Mouse (Mus musculus): ENCODE measurements at regions not wholly inside any gene's neighbourhood (a gene's known extent, or its start where the extent isn't known, plus 50 kb on each side); places are given as distances from the start of the nearest gene placed in this dataset.

- intact Hi-C loops (cut with DNase I): no loop called here
Measured at GRCm38 (mm10) chr11:22641450-22641849, 129.6 kb downstream of the Tmem17 start.

DNA sequence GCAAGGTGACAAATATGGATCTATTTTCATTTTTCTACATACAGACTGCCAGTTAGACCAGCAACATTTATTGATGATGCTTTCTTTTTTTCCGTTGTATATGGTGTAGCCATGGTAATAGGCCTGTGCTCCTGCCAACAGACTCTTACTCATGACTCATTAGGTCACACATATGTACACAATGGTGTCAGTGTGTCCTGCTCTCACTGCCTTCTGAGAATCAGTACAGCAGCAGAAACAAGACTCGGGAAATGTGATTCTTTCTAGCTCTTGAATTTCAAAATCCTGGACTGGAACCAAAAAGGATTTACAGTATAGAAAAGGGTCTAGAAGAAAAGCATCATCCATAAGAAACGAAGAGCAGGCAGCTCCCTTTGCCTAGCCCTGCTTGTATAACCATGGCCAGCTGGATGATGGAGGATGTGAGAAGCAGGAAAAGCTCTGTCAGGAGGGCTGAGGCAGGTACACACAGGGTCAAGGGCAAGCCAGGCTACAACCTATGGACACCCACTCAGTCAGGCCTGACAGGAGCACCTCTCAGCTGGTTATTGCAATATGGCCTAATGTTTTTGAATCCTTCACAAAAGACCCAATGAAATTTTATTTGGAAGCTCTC lies 132.2 kb downstream of the Tmem17 start:
- intact Hi-C loops (cut with DNase I): no loop called here

DNA sequence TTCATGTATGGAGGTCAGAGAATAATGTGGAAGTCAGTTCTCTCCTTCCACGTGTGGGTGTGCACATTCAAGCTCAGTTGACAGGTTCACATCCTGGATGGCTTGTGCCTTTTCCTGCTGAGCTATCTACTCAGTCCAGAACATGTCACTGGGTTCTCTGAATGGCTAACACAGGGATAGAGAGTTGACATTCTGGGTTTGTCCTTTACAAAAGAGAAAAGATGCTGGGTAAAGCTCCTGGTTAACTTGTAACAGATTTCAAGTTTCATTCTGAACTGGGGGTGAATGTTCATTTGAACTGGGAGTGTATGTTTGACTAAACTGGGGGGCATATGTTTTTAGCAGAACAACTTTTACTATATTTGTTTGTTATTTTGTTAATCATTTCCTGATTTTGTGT lies 133.0 kb downstream of the Tmem17 start:
- intact Hi-C loops (cut with DNase I): no loop called here

DNA sequence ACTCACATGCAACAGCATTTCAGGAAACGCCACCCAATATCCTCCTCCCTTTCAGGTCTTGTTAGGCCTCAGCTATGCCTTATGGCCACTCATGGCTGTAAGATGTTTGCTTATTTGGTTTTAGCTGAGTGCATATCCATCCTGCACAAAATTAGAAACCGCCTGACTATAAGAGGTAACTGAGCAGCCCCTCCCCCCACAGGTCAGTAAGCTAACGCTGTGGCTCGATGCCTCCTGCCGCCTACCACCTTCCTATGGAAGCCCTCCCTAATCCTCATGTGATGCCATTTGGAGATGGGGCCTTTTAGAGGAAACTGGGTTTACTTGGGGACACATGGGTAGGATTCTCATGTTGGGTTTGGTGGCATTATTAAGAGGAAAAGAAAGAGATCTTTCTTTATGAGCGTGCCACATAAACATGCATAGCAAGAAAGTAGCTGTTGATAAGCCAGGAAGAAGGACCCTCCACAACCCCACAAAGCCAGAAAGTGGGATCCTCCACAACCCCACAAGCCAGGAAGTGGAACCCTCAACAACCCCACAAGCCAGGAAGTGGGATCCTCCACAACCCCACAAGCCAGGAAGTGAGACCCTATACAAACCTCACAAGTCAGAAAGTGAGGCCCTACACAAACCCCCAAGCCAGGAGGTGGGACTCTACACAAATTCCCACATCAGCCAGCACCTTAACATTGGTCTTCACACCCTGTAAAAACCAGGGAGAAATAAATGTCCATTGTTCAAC lies 134.5 kb downstream of the Tmem17 start:
- intact Hi-C loops (cut with DNase I): no loop called here

DNA sequence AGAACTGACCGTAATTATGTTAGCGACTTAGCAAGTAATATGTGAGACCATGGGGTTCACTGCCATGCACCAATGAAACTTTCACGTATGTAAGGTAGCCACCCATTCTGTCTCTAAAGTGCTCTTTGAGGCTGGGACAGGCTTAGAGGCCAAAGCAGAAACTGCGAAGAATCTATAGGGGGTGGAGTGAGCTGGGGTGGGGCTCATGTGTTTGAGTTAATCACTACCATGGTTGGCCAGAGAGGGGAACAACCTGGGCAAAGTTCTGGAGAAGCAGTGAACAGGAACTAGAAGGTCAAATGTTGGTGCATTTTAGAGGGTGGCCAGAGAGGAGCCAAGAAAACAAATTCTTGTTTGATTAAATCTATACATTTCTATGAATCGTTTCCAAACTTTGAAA lies 136.4 kb downstream of the Tmem17 start:
- intact Hi-C loops (cut with DNase I): no loop called here

DNA sequence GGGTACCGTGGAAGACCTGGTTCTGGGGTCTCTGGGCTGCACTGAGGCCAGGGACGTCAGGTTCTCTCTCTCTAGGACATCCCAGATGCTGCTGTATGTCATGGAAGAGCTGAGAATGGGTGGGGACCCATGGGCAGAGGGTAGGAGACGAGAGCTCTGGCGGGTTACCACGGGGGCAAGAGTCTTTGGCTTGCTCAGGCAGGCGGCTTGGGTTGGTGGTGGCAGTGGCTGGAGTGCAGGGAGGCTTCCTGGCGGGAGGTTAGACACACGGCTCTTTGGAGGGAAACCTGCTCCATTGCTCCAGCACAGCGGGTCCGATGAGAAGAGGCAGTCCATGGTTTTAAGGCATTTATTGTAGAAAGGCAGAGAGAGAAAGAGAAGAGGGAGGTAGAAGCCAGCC lies 138.9 kb downstream of the Tmem17 start:
- intact Hi-C loops (cut with DNase I): no loop called here

GRCm38 (mm10) chr11:22651313-22651712 lies 139.4 kb downstream of the Tmem17 start:
- intact Hi-C loops (cut with DNase I): no loop called here

GRCm38 (mm10) chr11:22651911-22652310 lies 140.0 kb downstream of the Tmem17 start:
- intact Hi-C loops (cut with DNase I): no loop called here

DNA sequence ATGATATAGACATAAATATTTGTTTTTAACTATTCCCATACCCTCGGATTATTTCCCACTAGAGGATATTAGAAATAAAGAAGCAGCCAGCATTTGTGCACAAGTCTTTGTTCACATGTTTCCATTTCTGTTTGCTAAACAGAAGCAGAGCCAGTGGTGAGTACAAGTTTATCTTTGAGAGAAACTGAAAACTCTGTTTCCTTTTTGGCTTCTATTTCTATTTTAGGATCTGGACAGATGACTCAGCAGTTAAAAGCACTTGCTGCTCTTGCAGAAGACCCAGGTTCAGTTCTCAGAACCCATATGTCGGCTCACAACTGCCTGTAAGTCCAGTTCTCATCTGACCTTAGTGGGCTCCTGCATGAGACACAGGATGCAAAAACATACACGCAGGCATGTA lies 141.0 kb downstream of the Tmem17 start:
- intact Hi-C loops (cut with DNase I): no loop called here

GRCm38 (mm10) chr11:22653366-22653765 lies 141.5 kb downstream of the Tmem17 start:
- intact Hi-C loops (cut with DNase I): no loop called here

GRCm38 (mm10) chr11:22657635-22658034 lies 145.7 kb downstream of the Tmem17 start:
- intact Hi-C loops (cut with DNase I): no loop called here

DNA sequence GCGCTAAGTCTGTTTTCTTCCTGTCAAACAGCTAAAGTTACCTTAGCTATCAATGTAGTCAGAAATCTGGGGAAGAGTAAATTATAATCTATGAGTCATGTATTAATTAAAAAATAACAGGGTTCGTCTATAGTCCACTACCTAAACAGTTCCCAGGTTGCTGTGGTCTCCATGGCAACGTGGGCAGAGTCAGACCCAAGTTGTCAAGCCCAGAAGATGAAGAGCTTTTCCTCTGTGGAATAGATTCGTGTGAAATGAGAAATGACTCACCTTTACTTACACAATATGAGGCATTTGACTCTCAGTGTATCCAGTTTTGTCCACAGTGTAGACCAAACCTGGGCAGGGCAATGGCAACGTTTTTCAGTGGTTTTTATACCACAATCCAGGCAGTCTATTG lies 149.2 kb downstream of the Tmem17 start:
- intact Hi-C loops (cut with DNase I): no loop called here

DNA sequence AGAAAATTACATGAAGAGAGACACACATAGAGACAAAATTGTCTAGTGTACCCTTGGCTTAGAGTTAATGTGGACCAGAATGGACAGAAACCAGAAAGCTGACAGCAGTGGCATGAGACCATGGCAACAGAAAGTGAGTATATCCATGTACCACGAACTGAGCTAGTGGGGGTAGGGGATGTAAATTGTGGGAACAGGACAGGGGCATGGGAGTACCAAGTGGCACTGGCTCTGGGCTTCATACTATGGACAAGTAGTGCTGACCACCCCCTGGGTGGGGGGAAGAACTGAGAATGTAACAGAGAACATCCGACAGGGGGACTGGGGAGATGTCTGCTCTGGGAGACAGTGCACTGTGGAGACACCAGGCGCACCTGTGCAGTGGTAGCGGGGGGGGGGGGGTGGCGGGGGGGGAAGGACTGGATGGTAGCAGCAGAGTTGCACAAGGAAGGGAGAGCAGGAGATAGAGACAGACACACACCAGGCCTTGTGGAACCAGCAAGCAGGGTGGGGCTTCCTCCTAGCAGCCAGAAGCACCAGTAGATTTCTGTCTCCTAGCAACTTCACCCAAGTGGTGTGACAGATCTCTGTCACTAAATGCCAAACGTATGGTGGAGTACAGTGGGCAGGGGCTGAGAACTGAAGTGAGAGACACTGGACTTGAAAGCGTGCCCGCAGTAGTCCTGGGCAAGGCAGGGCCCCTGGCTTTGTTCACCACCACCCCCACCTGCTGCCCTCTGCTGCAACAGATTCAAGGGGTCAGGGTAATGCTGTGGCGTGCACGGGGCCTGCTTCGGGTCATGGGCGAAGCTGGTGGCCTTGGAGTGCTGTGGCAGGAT lies 150.0 kb downstream of the Tmem17 start:
- intact Hi-C loops (cut with DNase I): no loop called here

DNA sequence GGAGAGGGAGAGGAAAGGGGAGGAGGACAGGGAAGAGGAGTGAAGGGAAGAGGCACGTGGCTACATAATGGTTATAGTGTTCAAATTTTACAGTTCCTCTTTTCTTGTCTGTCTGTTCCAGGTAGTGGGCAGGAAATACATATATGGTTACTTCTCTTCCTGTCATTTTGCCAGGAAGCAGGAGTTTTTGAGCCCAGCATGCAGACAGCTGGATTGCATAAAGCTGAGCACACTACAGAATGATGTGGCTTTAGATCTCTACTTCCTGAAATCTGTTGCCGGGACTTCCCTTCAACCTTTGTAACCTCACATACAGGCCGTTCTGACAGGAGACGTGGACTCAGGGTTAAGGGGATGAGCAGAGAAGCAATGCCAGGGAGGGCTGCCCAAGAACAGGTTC lies 154.1 kb downstream of the Tmem17 start:
- intact Hi-C loops (cut with DNase I): no loop called here

DNA sequence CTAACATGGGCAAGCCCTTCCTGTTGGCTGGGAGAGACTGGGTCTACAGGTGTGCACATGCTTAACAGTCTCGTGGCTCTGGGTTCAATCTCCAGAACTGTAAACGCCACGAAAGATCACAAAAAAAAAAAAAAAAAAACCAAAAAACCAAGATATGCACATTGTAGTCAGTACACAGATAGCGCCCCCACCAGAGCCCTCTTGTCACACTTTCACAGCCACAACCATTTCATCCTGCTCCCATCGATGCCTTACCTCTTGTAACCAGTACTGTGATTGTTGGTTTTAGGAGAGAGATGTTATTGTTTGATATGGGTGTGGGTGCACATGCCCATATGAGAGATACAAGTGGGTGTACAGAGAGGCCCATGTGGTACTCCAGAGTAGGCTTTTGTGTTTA lies 154.5 kb downstream of the Tmem17 start:
- intact Hi-C loops (cut with DNase I): no loop called here

DNA sequence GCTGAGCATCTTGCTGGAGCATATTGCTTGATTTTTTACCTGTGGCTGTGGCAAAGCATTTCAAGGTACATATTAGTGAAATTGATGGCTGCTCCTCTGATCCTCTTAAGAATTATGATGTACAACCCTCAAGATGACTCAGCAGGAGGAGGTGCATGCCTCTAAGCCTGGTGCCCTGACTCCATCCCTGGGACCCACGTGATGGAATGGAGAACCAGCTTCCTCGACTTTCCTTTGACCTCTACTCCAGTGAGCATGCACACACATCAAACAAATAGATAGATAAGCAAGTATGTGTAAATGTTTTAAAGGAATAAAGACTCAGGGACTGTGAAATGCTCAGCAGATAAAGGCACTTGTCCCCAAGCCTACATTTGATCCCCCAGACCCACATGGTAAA lies 156.3 kb downstream of the Tmem17 start:
- intact Hi-C loops (cut with DNase I): no loop called here

GRCm38 (mm10) chr11:22669267-22669666 lies 157.4 kb downstream of the Tmem17 start:
- intact Hi-C loops (cut with DNase I): no loop called here

- intact Hi-C loops (cut with DNase I): no loop called here
Measured at GRCm38 (mm10) chr11:22671791-22672490, 160.1 kb downstream of the Tmem17 start.

DNA sequence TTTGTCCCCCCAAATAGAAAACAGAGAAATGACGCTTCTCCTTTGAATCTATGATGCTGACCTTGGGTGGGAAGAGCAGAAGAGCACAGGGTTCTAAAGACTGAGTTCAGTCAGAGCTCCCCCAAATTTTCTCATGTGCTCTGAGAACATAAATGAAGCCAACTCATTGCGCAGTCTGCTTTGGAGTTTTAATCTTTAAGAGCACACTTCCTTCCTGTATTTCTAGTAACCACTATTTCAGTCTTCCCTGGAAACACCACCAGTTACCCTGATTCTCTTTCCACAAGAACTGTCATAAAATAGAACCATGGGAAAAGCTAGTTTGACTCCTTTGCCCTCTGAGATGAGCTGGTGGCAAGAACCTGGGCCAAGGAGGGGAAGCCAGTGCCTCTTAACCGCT lies 163.2 kb downstream of the Tmem17 start:
- intact Hi-C loops (cut with DNase I): no loop called here

GRCm38 (mm10) chr11:22675754-22676153 lies 163.9 kb downstream of the Tmem17 start:
- intact Hi-C loops (cut with DNase I): no loop called here

GRCm38 (mm10) chr11:22677337-22677736 lies 165.4 kb downstream of the Tmem17 start:
- intact Hi-C loops (cut with DNase I): no loop called here

DNA sequence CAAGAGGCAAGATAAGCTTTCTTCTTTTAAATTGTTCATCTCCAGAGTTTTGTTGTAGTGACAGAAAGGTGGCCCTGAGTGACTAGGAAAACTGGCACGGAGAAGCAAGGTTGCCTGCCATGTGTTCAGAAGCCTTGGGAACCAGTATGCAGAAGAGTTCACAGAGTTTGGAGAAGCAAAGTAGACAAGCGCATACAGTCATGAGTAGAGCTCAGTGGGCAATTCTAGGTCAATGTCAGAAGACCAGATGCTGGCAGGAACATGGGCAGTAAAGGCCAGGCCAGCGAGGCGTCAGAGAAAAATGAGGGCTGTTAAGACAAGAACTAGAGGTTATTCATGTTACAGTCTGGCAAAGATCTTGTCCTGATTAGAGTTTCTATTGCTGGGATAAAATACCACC lies 172.7 kb downstream of the Tmem17 start:
- intact Hi-C loops (cut with DNase I): no loop called here
